In the genomic region with DNA sequence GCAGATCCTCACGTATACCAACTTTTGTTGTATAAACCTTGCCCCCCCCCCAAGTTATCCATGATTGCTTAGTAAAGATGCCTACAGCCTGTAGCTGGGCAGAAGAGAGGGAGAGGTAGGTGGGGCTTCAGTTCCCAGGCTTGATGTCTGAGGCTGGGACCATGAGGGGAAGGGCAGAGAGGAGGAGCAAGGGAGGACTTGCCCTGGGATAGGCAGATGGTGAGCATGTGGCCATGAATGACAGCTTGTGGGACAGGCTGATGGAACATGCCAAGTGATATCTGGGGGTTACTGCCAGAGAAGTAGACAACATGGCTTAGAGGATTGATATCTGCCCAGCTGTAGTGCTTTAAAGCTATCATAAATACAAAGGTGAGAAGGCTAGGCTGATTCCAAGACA, we compare ENCODE assay signal across 23 mouse cellular contexts. TPM values are rescaled to one million over a fixed set of nuclear protein-coding genes. Genes with fewer than 3 reads are reported as not detected.
DNase-seq lines count a peak whose midpoint lies in the region; ATAC-seq and TF ChIP-seq lines count a peak whose summit lies in the region.
"Had no signal": no experiment of that assay in that cellular context is flagged by ENCODE, and none has a peak within 500 bp of the region (broad histone marks: within the 10 kb centered on the region; RNA-seq: fewer than 3 reads in every experiment).

No protein-coding gene starts in this region.

- no peak overlapping the region for H3K27ac ChIP-seq in MEL (ENCODE audit: control insufficient read depth, low read depth, low read length)
- H3K27ac ChIP-seq in intestine, postnatal 0 days (ENCODE audit: low read depth, low read length), result no peak overlapping the region
- no peak overlapping the region for H3K27ac ChIP-seq in layer of hippocampus, adult 2 months
- H3K27ac ChIP-seq: embryonic facial prominence, embryonic 13.5 days; embryonic facial prominence, embryonic 15.5 days; forebrain, embryonic 10.5 days; forebrain, embryonic 12.5 days had no signal

- H3K4me3 ChIP-seq in MEL (ENCODE audit: control insufficient read depth in 1 of 2, insufficient read depth in 1 of 2, low read depth in 2 of 2, low read length in 2 of 2), result no peak overlapping the region
- H3K4me3 ChIP-seq in intestine, postnatal 0 days (ENCODE audit: low read depth, low read length), result no peak overlapping the region
- no peak overlapping the region for H3K4me3 ChIP-seq in layer of hippocampus, adult 2 months
- H3K4me3 ChIP-seq: embryonic facial prominence, embryonic 13.5 days; embryonic facial prominence, embryonic 15.5 days; erythroblast, embryonic 14.5 days; forebrain, embryonic 10.5 days; forebrain, embryonic 12.5 days had no signal

- no peak overlapping the region for H3K9ac ChIP-seq in MEL (ENCODE audit: control insufficient read depth, low read depth, low read length, poor library complexity, severe bottlenecking)
- H3K9ac ChIP-seq in intestine, postnatal 0 days (ENCODE audit: low read depth, low read length), result no peak overlapping the region
- H3K9ac ChIP-seq: embryonic facial prominence, embryonic 13.5 days; embryonic facial prominence, embryonic 15.5 days; forebrain, embryonic 12.5 days had no signal

- DNase-seq in MEL (ENCODE audit: low read depth, low spot score), result peak; percentile 48
- DNase-seq in R1 (ENCODE audit: low read depth, low spot score), result peak; percentile 73
- DNase-seq in layer of hippocampus, adult 2 months (ENCODE audit: low spot score in 2 of 2), result no peak
- DNase-seq in cerebellum, adult 9-11 months, result no peak
- DNase-seq: adrenal gland, adult 2 months; adrenal gland, postnatal 10 days; adrenal gland, postnatal 25 days; cerebellum, adult 11 months; cerebellum, adult 2 months; cerebellum, adult 9-10 months; cerebellum, postnatal 14 days; cerebellum, postnatal 36 days; embryo, embryonic 11 days had no signal

- ATAC-seq in megakaryocyte progenitor cell, adult 5-6 weeks (replicated peaks; ENCODE audit: poor library complexity), result peak; percentile 57; the same call in 1 of the 2 replicates
- ATAC-seq in intestine, postnatal 0 days, result no peak
- ATAC-seq: forebrain, embryonic 14.5 days; forebrain, embryonic 16.5 days had no signal

- peaks cover 3% of the 10 kb centered on the region in 2 experiments; a peak in 1 of 4 replicates for H3K4me1 ChIP-seq in MEL (ENCODE audit: control insufficient read depth in 1 of 2, insufficient read depth in 2 of 2, low read length in 2 of 2)
- no peaks in the 10 kb centered on the region for H3K4me1 ChIP-seq in intestine, postnatal 0 days (replicated peaks; ENCODE audit: control insufficient read depth, insufficient read depth, low read length)
- H3K4me1 ChIP-seq: embryonic facial prominence, embryonic 13.5 days; embryonic facial prominence, embryonic 15.5 days; forebrain, embryonic 10.5 days; forebrain, embryonic 12.5 days had no signal

- peaks cover 0 to 4% of the 10 kb centered on the region in 2 experiments; a peak in 1 of 4 replicates for H3K36me3 ChIP-seq in MEL (ENCODE audit: control insufficient read depth in 1 of 2, insufficient read depth in 2 of 2, low read length in 2 of 2)
- no peaks in the 10 kb centered on the region for H3K36me3 ChIP-seq in intestine, postnatal 0 days (ENCODE audit: control insufficient read depth, insufficient read depth)
- H3K36me3 ChIP-seq: embryonic facial prominence, embryonic 13.5 days; embryonic facial prominence, embryonic 15.5 days; forebrain, embryonic 12.5 days; G1E had no signal

- TF ChIP-seq CTCF in MEL (IDR thresholded peaks at IDR 0.05 in 2 of 3, conservative IDR thresholded peaks at IDR 0.05 in 1 of 3; ENCODE audit: control insufficient read depth in 1 of 3, insufficient read depth in 1 of 3, low read depth in 2 of 3, low read length in 3 of 3, poor library complexity in 1 of 3, severe bottlenecking in 1 of 3), result no peak
- no peak for TF ChIP-seq CTCF in intestine, postnatal 0 days (IDR thresholded peaks at IDR 0.05; ENCODE audit: low read depth)
- TF ChIP-seq CTCF in layer of hippocampus, adult 2 months (conservative IDR thresholded peaks at IDR 0.05), result no peak

- no peaks in the 10 kb centered on the region for H3K9me3 ChIP-seq in MEL (replicated peaks; ENCODE audit: insufficient read depth, low read length)
- H3K9me3 ChIP-seq in intestine, postnatal 0 days (ENCODE audit: control insufficient read depth), result no peaks in the 10 kb centered on the region
- H3K9me3 ChIP-seq: embryonic facial prominence, embryonic 13.5 days; embryonic facial prominence, embryonic 15.5 days; forebrain, embryonic 10.5 days; forebrain, embryonic 12.5 days; G1E had no signal

- no peaks in the 10 kb centered on the region for H3K27me3 ChIP-seq in MEL (ENCODE audit: control insufficient read depth in 1 of 2, insufficient read depth in 2 of 2, low read length in 2 of 2)
- H3K27me3 ChIP-seq in intestine, postnatal 0 days (replicated peaks; ENCODE audit: control insufficient read depth, insufficient read depth, low read length), result no peaks in the 10 kb centered on the region
- H3K27me3 ChIP-seq: embryonic facial prominence, embryonic 13.5 days; embryonic facial prominence, embryonic 15.5 days; forebrain, embryonic 12.5 days had no signal

- TF ChIP-seq RAD21 in MEL (IDR thresholded peaks at IDR 0.05; ENCODE audit: low read depth, low read length), result no peak

- H3K4me2 ChIP-seq in intestine, postnatal 0 days (replicated peaks; ENCODE audit: low read depth), result no peak overlapping the region
- H3K4me2 ChIP-seq: embryonic facial prominence, embryonic 13.5 days; embryonic facial prominence, embryonic 15.5 days; forebrain, embryonic 12.5 days had no signal

- TF ChIP-seq POLR2A in MEL (IDR thresholded peaks at IDR 0.05; ENCODE audit: control insufficient read depth in 1 of 2, insufficient read depth in 1 of 2, low read depth in 1 of 2, low read length in 2 of 2, poor library complexity in 1 of 2), result no peak

- H3K79me2 ChIP-seq in MEL (ENCODE audit: control insufficient read depth, insufficient read depth, low read length, poor library complexity), result 0 out of 2 replicates have a peak, but pooled peaks cover 2% of the 10 kb centered on the region

- no peak for TF ChIP-seq EP300 in MEL (IDR thresholded peaks at IDR 0.05; ENCODE audit: low read depth in 1 of 2, low read length in 2 of 2)

- WGBS in intestine, postnatal 0 days, result 93% methylated on average over 1 of the region's 1 CpGs

TF ChIP-seq in MEL, 35 proteins besides CTCF, POLR2A, EP300 and RAD21:
- no peak for TF ChIP-seq NRF1 (IDR thresholded peaks at IDR 0.05; ENCODE audit: insufficient read depth, low read depth, low read length, poor library complexity, severe bottlenecking)
- TF ChIP-seq USF1 (IDR thresholded peaks at IDR 0.05; ENCODE audit: low read depth, low read length), result peak; percentile 51; the same call in 1 of the 2 replicates
TF ChIP-seq in MEL: peak in this region for 1.

RNA-seq across cellular contexts. Expression of gene Iqcg, which starts 8.0 kb away (rescaled TPM):
- 13.6 and 15.0 TPM in 2 replicates for total RNA-seq in MEL (2012; rRNA removed)
- 10 to 100 TPM in 1 of 2 experiments, not detected in 1; 40.4 TPM for polyA plus RNA-seq in MEL (2012; ENCODE audit: insufficient read depth in 1 of 2, insufficient read length in 2 of 2, low read depth in 1 of 2, low replicate concordance in 2 of 2, missing spikeins in 1 of 2)
- total RNA-seq in megakaryocyte progenitor cell, adult 5-6 weeks (2015), result 1.3 and 2.5 TPM in 2 replicates
- 2.5 and 6.6 TPM in 2 replicates for total RNA-seq in megakaryocyte progenitor cell, adult 5-6 weeks (2017)
- polyA plus RNA-seq in intestine, postnatal 0 days (2015; fragmentation: Nextera tagmentation; extraction: Ambion mirVana), result 2.1 and 2.4 TPM in 2 replicates
- 1 to 10 TPM; 4.8 to 5.4 TPM for total RNA-seq in layer of hippocampus, adult 2 months (2021)

RNA-seq across cellular contexts. Expression of gene Rpl35a, which starts 8.2 kb away (rescaled TPM):
- total RNA-seq in MEL (2012; rRNA removed), result 2,034 and 2,314 TPM in 2 replicates
- 1,000 to 10,000 TPM in 1 of 2 experiments, not detected in 1; 1,572 TPM for polyA plus RNA-seq in MEL (2012; ENCODE audit: insufficient read depth in 1 of 2, insufficient read length in 2 of 2, low read depth in 1 of 2, low replicate concordance in 2 of 2, missing spikeins in 1 of 2)
- 2,569 and 2,723 TPM in 2 replicates for total RNA-seq in megakaryocyte progenitor cell, adult 5-6 weeks (2015)
- 1,815 and 2,269 TPM in 2 replicates for total RNA-seq in megakaryocyte progenitor cell, adult 5-6 weeks (2017)
- polyA plus RNA-seq in intestine, postnatal 0 days (2015; fragmentation: Nextera tagmentation; extraction: Ambion mirVana), result 613 and 645 TPM in 2 replicates
- 100 to 1,000 TPM; 323 to 325 TPM for total RNA-seq in layer of hippocampus, adult 2 months (2021)

RNA-seq across cellular contexts. Expression of gene Lmln, which starts 14.3 kb away (rescaled TPM):
- 2.0 and 2.7 TPM in 2 replicates for total RNA-seq in MEL (2012; rRNA removed)
- polyA plus RNA-seq in MEL (2012; ENCODE audit: insufficient read depth in 1 of 2, insufficient read length in 2 of 2, low read depth in 1 of 2, low replicate concordance in 2 of 2, missing spikeins in 1 of 2), result 1 to 10 TPM in 1 of 2 experiments, not detected in 1; 3.8 TPM
- total RNA-seq in megakaryocyte progenitor cell, adult 5-6 weeks (2015), result 1.4 and 2.0 TPM in 2 replicates
- total RNA-seq in megakaryocyte progenitor cell, adult 5-6 weeks (2017), result 2.4 and 4.6 TPM in 2 replicates
- polyA plus RNA-seq in intestine, postnatal 0 days (2015; fragmentation: Nextera tagmentation; extraction: Ambion mirVana), result 0.72 and 0.99 TPM in 2 replicates
- 10 to 100 TPM; 11.5 to 16.8 TPM for total RNA-seq in layer of hippocampus, adult 2 months (2021)

Comparison
In these comparisons a context has a peak if more than half of its experiments do, and no peak if none do; other contexts are left out.
1. DNase-seq: peak in MEL (single experiment) and R1 (single experiment); none in layer of hippocampus, adult 2 months (0 of 2) and cerebellum, adult 9-11 months (single experiment).